Mouse (Mus musculus): Measurements from ENCODE around the gene Adh5. TPM values are rescaled to one million over a fixed set of nuclear protein-coding genes. Genes with fewer than 3 reads are reported as not detected.
A peak's percentile ranks its signal among the peaks of the same experiment; 100 is the strongest.

Gene Adh5
- total RNA-seq, 2 experiments from 2014 or later, result 51.8 to 60.6 TPM

- no peak overlapping the region for H3K27ac ChIP-seq
- intact Hi-C loops (cut with DNase I), result no loop called here
- no peak overlapping the region for H3K4me3 ChIP-seq
- no peak for DNase-seq
- TF ChIP-seq CTCF (IDR thresholded peaks at IDR 0.05), result no peak
Observed at GRCm38 (mm10) chr3:138430360-138430976, 12.4 kb upstream of the Adh5 start.

DNA sequence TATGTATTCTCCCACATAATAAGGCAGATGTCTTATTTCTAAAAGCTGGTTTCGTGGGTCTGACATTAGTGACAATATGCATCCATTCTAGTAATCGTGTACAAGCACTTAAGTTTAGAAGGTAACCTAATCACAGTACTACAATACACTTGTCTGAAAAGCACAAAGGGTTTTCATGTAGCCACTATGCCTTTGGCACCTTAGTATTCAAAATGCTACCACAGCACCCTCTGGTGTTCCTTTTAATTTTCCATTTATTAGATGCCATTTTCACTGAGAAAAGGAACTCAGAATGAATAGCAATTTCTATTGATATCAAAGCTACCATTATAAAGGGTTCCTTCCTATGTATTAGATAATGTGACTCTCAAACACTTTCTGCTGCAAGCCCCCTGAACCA lies 11.1 kb upstream of the Adh5 start:
- Histone ChIP-seq H3K27ac (no peak overlapping the region), H3K4me3 (no peak overlapping the region)
- intact Hi-C loops (cut with DNase I), result no loop called here

DNA sequence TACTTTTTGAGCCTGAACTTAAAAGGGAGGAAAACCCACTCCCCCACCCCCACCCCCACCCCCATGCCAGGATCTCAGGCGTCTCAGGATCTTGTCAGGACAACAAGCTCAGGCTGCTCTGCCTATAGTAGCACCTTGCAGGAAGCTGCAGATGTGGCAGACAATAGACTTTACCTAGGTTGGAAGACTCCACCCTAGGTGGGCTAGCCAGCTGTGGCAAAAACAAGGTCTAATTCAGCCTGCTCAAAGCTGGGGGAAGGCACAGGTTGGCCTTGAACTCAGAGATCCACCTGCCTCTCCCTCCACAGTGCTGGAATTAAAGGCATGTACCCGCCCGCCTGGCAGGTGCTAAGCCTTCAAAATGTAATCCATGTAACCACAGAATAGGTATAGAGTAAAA lies 4.2 kb upstream of the Adh5 start:
- intact Hi-C loops (cut with DNase I), result no loop called here
- no peak for DNase-seq
- no peak for TF ChIP-seq CTCF (IDR thresholded peaks at IDR 0.05)
- no peak overlapping the region for H3K27ac ChIP-seq
- no peak overlapping the region for H3K4me3 ChIP-seq

More for the DNA sequence above, 11.1 kb upstream of the Adh5 start:
- TF ChIP-seq CTCF (IDR thresholded peaks at IDR 0.05), result peak; percentile 65
- no peak for DNase-seq

GRCm38 (mm10) chr3:138442203-138442602 lies 690 bp upstream of the Adh5 start:
- intact Hi-C loops (cut with DNase I), result loop anchor here (2.0 to 10.0 kb wide), 5 partner anchors 47 to 570 kb away; partner anchors contain the start of gene Metap1
- TF ChIP-seq CTCF (IDR thresholded peaks at IDR 0.05), result no peak

GRCm38 (mm10) chr3:138443465-138443771 lies 525 bp downstream of the Adh5 start:
- TF ChIP-seq CTCF (IDR thresholded peaks at IDR 0.05), result no peak
- peak overlapping the region; percentile 93 for H3K27ac ChIP-seq
- no peak for DNase-seq
- peak overlapping the region; percentile 95 for H3K4me3 ChIP-seq
- intact Hi-C loops (cut with DNase I), result loop anchor here (2.0 to 10.0 kb wide), 5 partner anchors 45 to 571 kb away; partner anchors contain the start of gene Metap1

More at GRCm38 (mm10) chr3:138442203-138442602, 690 bp upstream of the Adh5 start:
- H3K27ac ChIP-seq, result peak overlapping the region; percentile 93
- H3K4me3 ChIP-seq, result peak overlapping the region; percentile 95
- no peak for DNase-seq

DNA sequence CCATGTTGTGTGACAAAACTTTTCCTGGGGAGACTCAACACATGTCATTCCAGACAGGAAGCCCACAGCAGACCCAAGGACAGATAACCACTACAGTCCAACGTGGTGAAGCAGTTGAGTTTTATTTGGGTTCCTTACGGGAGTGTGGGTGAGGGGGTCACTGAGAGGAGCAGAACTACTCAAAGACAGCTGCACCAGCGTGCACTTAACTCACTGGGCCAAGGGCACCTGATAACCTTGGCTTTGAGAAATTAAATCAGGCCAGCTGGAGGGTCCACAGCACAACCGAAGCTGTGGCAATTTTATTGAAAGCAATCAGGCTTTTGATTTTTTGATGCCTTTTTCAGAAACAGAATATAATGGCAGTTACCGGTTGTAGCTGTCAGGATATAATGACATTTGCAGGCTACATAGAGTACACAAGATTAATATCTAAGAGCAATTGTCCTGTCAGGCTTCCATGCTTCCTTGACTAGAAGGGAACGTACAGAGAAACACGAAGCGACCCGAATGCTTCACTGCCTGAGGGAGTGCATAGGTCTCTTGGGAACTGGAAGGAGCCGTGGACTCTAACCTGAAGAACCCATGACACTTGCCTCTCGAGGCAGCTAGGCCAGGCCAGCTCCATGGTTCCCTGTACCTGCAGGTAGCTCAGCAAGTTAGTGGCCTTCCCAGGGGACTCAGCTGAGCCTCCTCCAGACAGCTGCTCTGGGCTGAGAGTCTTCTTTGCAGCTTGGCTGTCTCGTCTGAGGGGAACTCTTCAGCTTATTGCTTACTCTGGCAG lies 5.4 kb downstream of the Adh5 start:
- no peak overlapping the region for H3K4me3 ChIP-seq
- no peak for DNase-seq
- no peak for TF ChIP-seq CTCF (IDR thresholded peaks at IDR 0.05)
- intact Hi-C loops (cut with DNase I), result loop anchor here (10.0 kb wide), 1 partner anchor 457 kb away; no protein-coding TSS in a partner anchor
- H3K27ac ChIP-seq, result no peak overlapping the region

- no peak for DNase-seq
- no peak for TF ChIP-seq CTCF (IDR thresholded peaks at IDR 0.05)
- H3K4me3 ChIP-seq, result no peak overlapping the region
- H3K27ac ChIP-seq, result no peak overlapping the region
- intact Hi-C loops (cut with DNase I), result no loop called here
Observed at GRCm38 (mm10) chr3:138452169-138452568, 9.3 kb downstream of the Adh5 start.

- Histone ChIP-seq H3K27ac (no peak overlapping the region), H3K4me3 (no peak overlapping the region)
- intact Hi-C loops (cut with DNase I), result no loop called here
- DNase-seq, result no peak
- TF ChIP-seq CTCF (IDR thresholded peaks at IDR 0.05), result no peak
Observed at GRCm38 (mm10) chr3:138454234-138454633, 11.3 kb downstream of the Adh5 start.

DNA sequence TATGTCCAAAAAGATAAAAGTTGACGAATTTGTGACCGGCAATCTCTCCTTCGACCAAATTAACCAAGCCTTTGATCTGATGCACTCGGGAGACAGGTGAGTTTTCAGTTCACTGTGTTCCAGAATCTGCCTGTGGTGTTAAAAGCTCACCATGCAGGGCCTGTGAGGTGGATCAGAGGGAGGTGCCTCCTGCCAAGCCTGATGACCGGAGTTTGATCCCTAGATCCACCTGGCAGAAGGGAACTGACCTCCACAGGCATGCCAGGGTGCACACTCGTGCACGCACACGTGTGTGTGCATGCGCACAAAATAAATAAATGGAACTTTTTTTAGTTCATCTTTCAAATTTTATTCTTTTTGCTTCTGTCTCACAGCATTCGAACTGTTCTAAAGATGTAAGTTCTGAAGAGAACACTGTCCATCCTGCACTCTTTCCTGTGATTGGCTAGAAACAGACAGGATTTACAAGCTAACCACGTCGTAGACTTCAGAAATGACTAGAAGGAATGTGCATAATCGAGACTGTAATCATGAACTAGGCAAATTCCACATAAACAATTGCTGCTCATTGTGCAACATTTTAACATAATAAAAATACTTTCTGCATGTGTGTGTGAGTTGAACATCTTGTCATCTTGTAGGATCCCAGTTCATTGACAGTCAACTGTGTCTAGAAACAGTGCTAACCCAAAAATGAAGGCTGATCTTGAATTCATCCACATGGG lies 12.0 kb downstream of the Adh5 start:
- no peak for TF ChIP-seq CTCF (IDR thresholded peaks at IDR 0.05)
- Histone ChIP-seq H3K4me3 (no peak overlapping the region), H3K27ac (no peak overlapping the region)
- intact Hi-C loops (cut with DNase I), result no loop called here
- DNase-seq, result no peak

- Histone ChIP-seq H3K4me3 (no peak overlapping the region), H3K27ac (no peak overlapping the region)
- no peak for TF ChIP-seq CTCF (IDR thresholded peaks at IDR 0.05)
- DNase-seq, result no peak
- intact Hi-C loops (cut with DNase I), result no loop called here
Observed at GRCm38 (mm10) chr3:138458441-138458840, 15.5 kb downstream of the Adh5 start.

GRCm38 (mm10) chr3:138460260-138460659 lies 17.4 kb downstream of the Adh5 start:
- intact Hi-C loops (cut with DNase I), result loop anchor here (1.0 to 5.0 kb wide), 3 partner anchors 27 to 447 kb away; no protein-coding TSS in a partner anchor
- DNase-seq, result peak; percentile 45

DNA sequence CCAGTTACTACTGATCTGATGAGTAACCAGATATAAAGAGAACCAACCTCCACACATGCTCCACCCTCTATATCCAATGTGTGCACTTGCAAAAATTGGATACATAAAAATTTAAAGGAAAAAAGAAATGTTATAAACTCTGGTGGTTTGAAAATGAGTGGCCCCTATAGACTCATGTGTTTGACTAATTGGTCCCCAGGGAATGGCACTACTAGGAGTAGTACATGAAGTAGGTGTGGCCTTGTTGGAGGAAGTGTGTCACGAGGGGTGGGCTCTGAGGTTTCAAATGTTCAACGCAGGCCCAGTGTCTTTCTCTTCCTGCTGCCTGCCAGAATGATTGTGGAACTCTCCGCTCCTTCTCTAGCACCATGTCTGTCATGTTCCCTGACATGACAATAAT lies 18.9 kb downstream of the Adh5 start:
- intact Hi-C loops (cut with DNase I), result loop anchor here (2.0 to 5.0 kb wide), 2 partner anchors 159 to 445 kb away; no protein-coding TSS in a partner anchor
- no peak for TF ChIP-seq CTCF (IDR thresholded peaks at IDR 0.05)
- no peak overlapping the region for H3K4me3 ChIP-seq
- DNase-seq, result no peak
- H3K27ac ChIP-seq, result no peak overlapping the region

More at GRCm38 (mm10) chr3:138460260-138460659, 17.4 kb downstream of the Adh5 start:
- Histone ChIP-seq H3K4me3 (no peak overlapping the region), H3K27ac (no peak overlapping the region)
- TF ChIP-seq CTCF (IDR thresholded peaks at IDR 0.05), result peak; percentile 56

- DNase-seq, result no peak
- intact Hi-C loops (cut with DNase I), result loop anchor here (5.0 kb wide), 1 partner anchor 444 kb away; no protein-coding TSS in a partner anchor
- peak; percentile 52 for TF ChIP-seq CTCF (IDR thresholded peaks at IDR 0.05)
- H3K4me3 ChIP-seq, result no peak overlapping the region
- H3K27ac ChIP-seq, result no peak overlapping the region
Observed at GRCm38 (mm10) chr3:138463137-138463536, 20.2 kb downstream of the Adh5 start.

Data from gastrocnemius, adult 2 months (tissue).